Mouse (Mus musculus): ENCODE data around the gene Cttn. TPM values are rescaled to one million over a fixed set of nuclear protein-coding genes. Genes with fewer than 3 reads are reported as not detected.
A peak's percentile ranks its signal among the peaks of the same experiment; 100 is the strongest.

The Cttn gene
- polyA plus RNA-seq, 1 experiment from 2014 or later = 128 TPM

DNA sequence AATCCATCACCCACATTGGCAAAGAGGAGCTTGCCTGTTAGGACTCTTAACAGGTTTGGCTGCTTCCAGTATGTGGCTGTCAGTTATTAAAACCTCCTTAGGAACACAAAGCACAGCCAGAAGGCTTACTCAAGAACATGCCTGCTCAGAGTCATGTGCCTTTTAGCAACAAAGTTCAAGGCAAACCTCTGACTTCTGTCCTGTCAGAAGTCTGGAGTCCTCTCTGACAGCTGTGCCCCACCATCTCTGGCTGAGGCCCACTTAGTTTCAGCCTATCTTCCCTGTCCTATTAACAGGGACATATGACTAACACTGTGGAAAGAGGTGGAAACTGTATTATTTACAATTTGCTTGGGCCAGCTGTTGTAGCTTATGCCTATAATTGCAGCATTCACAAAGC, 9.5 kb upstream of the Cttn start:
- H3K4me3 ChIP-seq (ENCODE audit: low read length) = no peak overlapping the region
- H3K27ac ChIP-seq (ENCODE audit: low read length) = no peak overlapping the region
- H3K27me3 ChIP-seq (ENCODE audit: control insufficient read depth, insufficient read depth, low read length) = no peaks in the 10 kb centered on the region
- no peak for ATAC-seq (replicated peaks; ENCODE audit: extremely low read depth, insufficient read depth, low FRiP score)
- H3K36me3 ChIP-seq (ENCODE audit: control insufficient read depth, insufficient read depth) = peaks cover 65% of the 10 kb centered on the region
- no peaks in the 10 kb centered on the region for H3K4me1 ChIP-seq (ENCODE audit: control insufficient read depth, insufficient read depth, low read length)
- peak overlapping the region; percentile 18; the same call in 1 of the 2 replicates for H3K9ac ChIP-seq (ENCODE audit: low read length)
- no peak overlapping the region for H3K4me2 ChIP-seq (ENCODE audit: low read depth, low read length)
- H3K9me3 ChIP-seq (replicated peaks; ENCODE audit: control insufficient read depth, low read length) = no peaks in the 10 kb centered on the region

DNA sequence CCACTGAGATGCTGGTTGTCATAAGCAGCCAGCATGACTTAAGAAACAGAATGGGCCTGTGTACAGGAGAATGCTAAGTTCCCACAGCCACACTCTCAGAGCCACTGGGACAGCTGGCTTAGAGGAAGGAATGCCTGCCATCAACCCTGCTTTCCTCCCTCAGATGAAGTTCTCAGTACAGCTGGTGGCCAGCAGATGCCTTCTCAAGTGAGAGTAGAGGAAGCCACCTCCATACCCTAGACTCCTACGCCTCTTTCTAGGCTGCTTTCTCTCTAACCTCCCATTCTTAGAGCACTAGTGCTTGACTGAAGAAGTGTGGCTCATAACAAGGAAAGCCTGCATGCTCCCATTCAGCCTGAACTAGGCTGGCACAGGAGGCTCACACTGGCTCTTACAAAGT, 8.8 kb upstream of the Cttn start:
- peaks cover 58% of the 10 kb centered on the region for H3K36me3 ChIP-seq (ENCODE audit: control insufficient read depth, insufficient read depth)

DNA sequence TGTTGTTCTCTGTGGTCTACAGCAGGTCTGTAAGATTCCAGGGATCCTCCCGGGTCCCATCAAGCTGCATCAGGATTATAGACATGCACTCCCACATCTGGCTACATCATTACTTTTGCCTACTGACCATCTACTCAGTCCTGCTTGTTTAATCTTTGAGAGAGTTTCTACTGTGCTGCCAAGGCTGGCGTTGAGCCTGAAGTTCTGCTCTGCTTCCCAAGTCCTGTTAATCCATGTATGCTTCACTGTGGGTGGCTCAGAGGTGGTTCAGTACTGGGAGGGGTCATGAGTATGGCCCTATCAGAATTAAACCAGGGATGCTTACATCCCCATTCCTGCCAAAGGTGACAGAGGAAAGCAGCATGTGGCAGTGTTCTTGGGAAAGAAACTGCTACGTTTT, 4.9 kb upstream of the Cttn start:
- peaks cover 5% of the 10 kb centered on the region; the same call in 1 of the 2 replicates for H3K4me1 ChIP-seq (ENCODE audit: control insufficient read depth, insufficient read depth, low read length)
- no peak overlapping the region for H3K4me3 ChIP-seq (ENCODE audit: low read length)
- 88% methylated on average over 3 of the region's 3 CpGs for whole genome bisulfite sequencing
- no peak overlapping the region for H3K9ac ChIP-seq (ENCODE audit: low read length)
- no peaks in the 10 kb centered on the region for H3K9me3 ChIP-seq (replicated peaks; ENCODE audit: control insufficient read depth, low read length)
- no peak overlapping the region for H3K4me2 ChIP-seq (ENCODE audit: low read depth, low read length)
- peaks cover 31% of the 10 kb centered on the region for H3K36me3 ChIP-seq (ENCODE audit: control insufficient read depth, insufficient read depth)
- no peak overlapping the region for H3K27ac ChIP-seq (ENCODE audit: low read length)
- no peaks in the 10 kb centered on the region for H3K27me3 ChIP-seq (ENCODE audit: control insufficient read depth, insufficient read depth, low read length)
- ATAC-seq (replicated peaks; ENCODE audit: extremely low read depth, insufficient read depth, low FRiP score) = no peak

More for the DNA sequence above, 8.8 kb upstream of the Cttn start:
- ATAC-seq (replicated peaks; ENCODE audit: extremely low read depth, insufficient read depth, low FRiP score) = no peak
- Histone ChIP-seq H3K4me1 (ENCODE audit: control insufficient read depth, insufficient read depth, low read length) (no peaks in the 10 kb centered on the region), H3K9me3 (replicated peaks; ENCODE audit: control insufficient read depth, low read length) (no peaks in the 10 kb centered on the region), H3K4me2 (ENCODE audit: low read depth, low read length) (no peak overlapping the region), H3K27me3 (ENCODE audit: control insufficient read depth, insufficient read depth, low read length) (no peaks in the 10 kb centered on the region), H3K27ac (ENCODE audit: low read length) (no peak overlapping the region), H3K4me3 (ENCODE audit: low read length) (no peak overlapping the region), H3K9ac (ENCODE audit: low read length) (no peak overlapping the region)
- 94% methylated on average over 1 of the region's 1 CpGs for WGBS

DNA sequence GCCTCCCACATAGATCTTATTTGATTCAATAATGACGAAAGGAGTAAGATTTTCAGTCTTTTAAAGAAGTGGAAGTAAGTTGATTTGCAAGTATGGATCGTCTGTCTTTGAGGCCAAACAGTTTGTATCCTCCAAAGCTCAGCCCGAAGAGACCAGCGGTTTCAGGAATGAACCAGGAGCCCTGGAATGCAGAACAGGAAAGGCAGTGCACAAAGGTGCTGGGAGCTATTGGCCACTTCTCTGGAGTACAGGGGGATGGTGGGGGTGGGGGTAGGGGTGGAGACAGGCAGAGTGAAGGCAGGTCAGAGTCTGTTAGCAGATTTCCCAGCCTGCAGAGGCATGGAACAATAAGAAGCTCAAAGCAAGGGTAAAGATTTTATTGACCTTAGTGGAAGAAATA, 2.7 kb upstream of the Cttn start:
- no peak for ATAC-seq (replicated peaks; ENCODE audit: extremely low read depth, insufficient read depth, low FRiP score)
- Histone ChIP-seq H3K9ac (ENCODE audit: low read length) (no peak overlapping the region), H3K27me3 (ENCODE audit: control insufficient read depth, insufficient read depth, low read length) (no peaks in the 10 kb centered on the region), H3K36me3 (ENCODE audit: control insufficient read depth, insufficient read depth) (peaks cover 17% of the 10 kb centered on the region), H3K9me3 (replicated peaks; ENCODE audit: control insufficient read depth, low read length) (no peaks in the 10 kb centered on the region), H3K27ac (ENCODE audit: low read length) (no peak overlapping the region), H3K4me3 (ENCODE audit: low read length) (no peak overlapping the region), H3K4me2 (ENCODE audit: low read depth, low read length) (no peak overlapping the region), H3K4me1 (ENCODE audit: control insufficient read depth, insufficient read depth, low read length) (peaks cover 19% of the 10 kb centered on the region)
- 35% methylated on average over 4 of the region's 4 CpGs for WGBS

DNA sequence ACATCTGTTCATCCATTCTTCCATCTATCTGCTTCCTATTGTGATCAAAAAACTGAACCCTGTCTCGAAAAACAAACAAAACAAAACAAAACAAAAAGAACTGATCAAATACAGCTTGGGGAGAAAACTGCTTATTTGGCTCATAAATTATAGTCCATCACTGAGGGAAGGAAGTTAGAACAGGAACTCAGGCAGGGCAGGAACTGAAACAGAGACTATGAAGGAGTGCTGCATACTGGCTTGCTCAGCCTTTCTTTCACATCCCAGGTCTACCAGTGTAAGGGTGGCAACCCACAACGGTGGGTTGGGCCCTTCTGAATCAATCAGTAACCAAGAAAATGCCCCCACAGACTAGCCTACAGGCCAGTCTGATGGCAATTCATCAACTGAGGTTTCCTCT, 294 bp upstream of the Cttn start:
- ATAC-seq (replicated peaks; ENCODE audit: extremely low read depth, insufficient read depth, low FRiP score) = no peak
- Histone ChIP-seq H3K27me3 (ENCODE audit: control insufficient read depth, insufficient read depth, low read length) (no peaks in the 10 kb centered on the region), H3K4me3 (ENCODE audit: low read length) (peak overlapping the region; percentile 91), H3K27ac (ENCODE audit: low read length) (peak overlapping the region; percentile 90), H3K9me3 (replicated peaks; ENCODE audit: control insufficient read depth, low read length) (no peaks in the 10 kb centered on the region), H3K9ac (ENCODE audit: low read length) (peak overlapping the region; percentile 97), H3K36me3 (ENCODE audit: control insufficient read depth, insufficient read depth) (peaks cover 7% of the 10 kb centered on the region; the same call in 1 of the 2 replicates), H3K4me1 (ENCODE audit: control insufficient read depth, insufficient read depth, low read length) (peaks cover 20% of the 10 kb centered on the region), H3K4me2 (ENCODE audit: low read depth, low read length) (peak overlapping the region; percentile 84)
- 79% methylated on average over 2 of the region's 2 CpGs for WGBS

DNA sequence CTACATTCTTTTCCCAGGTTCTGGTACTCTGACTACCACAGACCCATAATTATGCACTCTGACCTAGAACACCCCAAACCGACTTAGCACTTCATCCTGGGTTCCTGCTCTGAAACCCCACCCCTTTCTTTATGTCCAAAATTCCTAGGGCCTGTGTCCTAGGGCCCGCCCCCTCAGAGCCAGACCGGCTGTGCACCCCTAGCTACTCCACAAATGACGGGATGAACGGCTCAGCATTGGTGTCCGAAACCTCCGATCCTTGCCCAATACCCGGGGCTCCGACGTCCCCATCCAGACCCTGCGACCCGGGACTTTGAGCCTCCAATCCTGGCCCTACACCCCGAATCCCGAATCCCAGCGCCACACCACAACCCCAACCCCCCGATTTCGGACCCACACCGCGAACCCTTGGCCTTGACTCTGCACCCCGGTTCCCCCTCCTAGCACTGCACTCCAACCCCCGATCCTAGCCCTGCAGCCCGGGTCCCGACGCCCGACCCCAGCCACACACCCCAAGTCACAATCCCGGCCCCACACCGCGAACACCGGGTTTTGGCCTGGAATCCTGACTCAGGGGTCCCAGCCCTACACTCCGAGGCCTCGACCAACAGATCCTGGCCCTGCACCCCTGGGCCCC, 783 bp downstream of the Cttn start:
- peak overlapping the region; percentile 91 for H3K4me3 ChIP-seq (ENCODE audit: low read length)
- no peaks in the 10 kb centered on the region for H3K9me3 ChIP-seq (replicated peaks; ENCODE audit: control insufficient read depth, low read length)
- peak overlapping the region; percentile 97 for H3K9ac ChIP-seq (ENCODE audit: low read length)
- H3K36me3 ChIP-seq (ENCODE audit: control insufficient read depth, insufficient read depth) = peaks cover 7% of the 10 kb centered on the region
- H3K27ac ChIP-seq (ENCODE audit: low read length) = peak overlapping the region; percentile 90
- WGBS = 4% methylated on average over 31 of the region's 31 CpGs
- H3K27me3 ChIP-seq (ENCODE audit: control insufficient read depth, insufficient read depth, low read length) = no peaks in the 10 kb centered on the region
- H3K4me1 ChIP-seq (ENCODE audit: control insufficient read depth, insufficient read depth, low read length) = peaks cover 20% of the 10 kb centered on the region
- ATAC-seq (replicated peaks; ENCODE audit: extremely low read depth, insufficient read depth, low FRiP score) = peak; percentile 29; the same call in 1 of the 2 replicates
- H3K4me2 ChIP-seq (ENCODE audit: low read depth, low read length) = peak overlapping the region; percentile 84

DNA sequence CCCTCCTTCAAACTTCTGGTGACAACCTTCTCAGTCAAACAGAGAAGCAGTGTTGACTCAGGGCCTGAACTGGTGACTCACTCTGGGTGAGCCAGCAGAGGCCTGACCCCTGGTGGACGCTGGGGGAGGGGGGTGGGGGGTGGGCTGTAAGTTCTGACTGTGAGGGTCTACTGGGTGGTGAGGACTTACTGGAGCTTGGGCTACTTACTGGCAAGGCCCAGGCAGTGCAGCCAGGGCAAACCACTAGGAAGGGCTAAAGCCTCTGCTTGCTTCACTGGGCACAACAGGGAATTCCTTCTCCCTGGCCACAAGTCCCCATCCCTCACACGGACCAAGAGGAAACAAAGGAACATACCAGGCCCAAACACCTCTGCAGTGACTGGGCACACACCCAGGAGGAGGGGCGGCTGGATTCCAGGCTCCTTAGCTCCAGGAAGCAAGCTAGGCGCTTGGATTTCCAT, 1.6 kb downstream of the Cttn start:
- ATAC-seq (replicated peaks; ENCODE audit: extremely low read depth, insufficient read depth, low FRiP score) = peak; percentile 26; the same call in 1 of the 2 replicates
- 17% methylated on average over 4 of the region's 4 CpGs for WGBS
- H3K4me2 ChIP-seq (ENCODE audit: low read depth, low read length) = peak overlapping the region; percentile 84
- peak overlapping the region; percentile 97 for H3K9ac ChIP-seq (ENCODE audit: low read length)
- no peaks in the 10 kb centered on the region for H3K27me3 ChIP-seq (ENCODE audit: control insufficient read depth, insufficient read depth, low read length)
- peaks cover 14% of the 10 kb centered on the region for H3K36me3 ChIP-seq (ENCODE audit: control insufficient read depth, insufficient read depth)
- H3K4me3 ChIP-seq (ENCODE audit: low read length) = peak overlapping the region; percentile 91
- peaks cover 20% of the 10 kb centered on the region for H3K4me1 ChIP-seq (ENCODE audit: control insufficient read depth, insufficient read depth, low read length)
- peak overlapping the region; percentile 90 for H3K27ac ChIP-seq (ENCODE audit: low read length)
- no peaks in the 10 kb centered on the region for H3K9me3 ChIP-seq (replicated peaks; ENCODE audit: control insufficient read depth, low read length)

DNA sequence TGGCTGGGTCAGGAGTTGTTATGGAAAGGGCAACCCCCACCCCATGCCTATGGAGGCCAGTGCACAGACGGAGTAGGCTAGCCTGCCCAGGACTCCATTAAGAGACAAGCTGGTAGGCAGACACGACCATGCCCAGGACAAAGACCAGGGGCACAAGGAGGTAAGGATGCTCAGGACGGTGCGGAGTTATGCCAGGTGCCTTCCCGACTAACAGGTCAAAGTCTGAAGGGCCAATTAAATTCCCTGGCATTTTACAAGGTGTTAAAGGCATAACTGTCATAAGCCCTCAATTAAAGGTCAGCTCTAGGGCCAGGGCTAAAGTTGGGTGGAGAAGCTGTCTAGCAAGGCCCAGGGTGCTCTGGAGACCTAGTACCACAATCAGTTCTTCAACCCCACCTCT, 2.1 kb downstream of the Cttn start:
- Histone ChIP-seq H3K27me3 (ENCODE audit: control insufficient read depth, insufficient read depth, low read length) (no peaks in the 10 kb centered on the region), H3K4me2 (ENCODE audit: low read depth, low read length) (peak overlapping the region; percentile 84; the same call in 1 of the 2 replicates), H3K27ac (ENCODE audit: low read length) (peak overlapping the region; percentile 90; the same call in 1 of the 2 replicates), H3K9me3 (replicated peaks; ENCODE audit: control insufficient read depth, low read length) (no peaks in the 10 kb centered on the region), H3K36me3 (ENCODE audit: control insufficient read depth, insufficient read depth) (peaks cover 16% of the 10 kb centered on the region), H3K4me1 (ENCODE audit: control insufficient read depth, insufficient read depth, low read length) (peaks cover 20% of the 10 kb centered on the region), H3K4me3 (ENCODE audit: low read length) (no peak overlapping the region), H3K9ac (ENCODE audit: low read length) (no peak overlapping the region)
- 83% methylated on average over 5 of the region's 5 CpGs for WGBS
- no peak for ATAC-seq (replicated peaks; ENCODE audit: extremely low read depth, insufficient read depth, low FRiP score)

DNA sequence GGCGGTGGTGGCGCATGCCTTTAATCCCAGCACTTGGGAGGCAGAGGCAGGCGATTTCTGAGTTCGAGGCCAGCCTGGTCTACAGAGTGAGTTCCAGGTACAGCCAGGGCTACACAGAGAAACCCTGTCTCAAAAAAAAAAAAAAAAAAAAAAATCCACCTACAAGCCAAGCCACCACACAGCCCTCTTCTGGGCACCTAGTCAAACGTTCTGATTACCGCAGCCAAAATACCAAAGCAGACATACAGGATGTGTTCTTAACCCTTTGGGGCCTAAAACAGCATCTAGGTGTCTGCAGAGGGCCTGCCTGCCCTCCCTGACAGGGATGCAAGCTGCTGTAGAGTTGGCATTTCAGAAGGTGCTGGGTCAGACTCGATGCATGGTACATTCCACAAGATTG, 8.2 kb downstream of the Cttn start:
- H3K4me1 ChIP-seq (ENCODE audit: control insufficient read depth, insufficient read depth, low read length) = no peaks in the 10 kb centered on the region

More for the DNA sequence above, 8.2 kb downstream of the Cttn start:
- H3K36me3 ChIP-seq (ENCODE audit: control insufficient read depth, insufficient read depth) = peaks cover 64% of the 10 kb centered on the region
- H3K27ac ChIP-seq (ENCODE audit: low read length) = no peak overlapping the region
- no peak overlapping the region for H3K9ac ChIP-seq (ENCODE audit: low read length)
- H3K4me3 ChIP-seq (ENCODE audit: low read length) = no peak overlapping the region
- WGBS = 71% methylated on average over 7 of the region's 7 CpGs
- no peak overlapping the region for H3K4me2 ChIP-seq (ENCODE audit: low read depth, low read length)
- ATAC-seq (replicated peaks; ENCODE audit: extremely low read depth, insufficient read depth, low FRiP score) = no peak
- H3K27me3 ChIP-seq (ENCODE audit: control insufficient read depth, insufficient read depth, low read length) = no peaks in the 10 kb centered on the region
- no peaks in the 10 kb centered on the region for H3K9me3 ChIP-seq (replicated peaks; ENCODE audit: control insufficient read depth, low read length)

All from heart, embryonic 16.5 days (tissue).